Mouse (Mus musculus) megakaryocyte progenitor cell, adult 5-6 weeks (primary cell): ENCODE data around the gene Sec1. TPM values are rescaled to one million over a fixed set of nuclear protein-coding genes. Genes with fewer than 3 reads are reported as not detected.

Experiments used
- ATAC-seq: replicated peaks from 2 replicates; pipeline ENCODE4 v1.8.0; 2016; ENCODE audit warnings: mild to moderate bottlenecking, moderate TSS enrichment, inconsistent platforms; ENCODE audit not compliant: poor library complexity
- total RNA-seq, 2 experiments: library from RNA; stranded (forward) in 1 of 2; stranded (reverse) in 1 of 2; fragments of 157-497, 149-512 nt in 1 of 2; fragments of 200-1000 nt in 1 of 2; gene quantifications; 2 replicates each; pipeline versions ENCODE4 v1.2.3 to v1.2.4; 2015 to 2017

Gene Sec1
- total RNA-seq, 2 experiments from 2014 or later = not detected

GRCm38 (mm10) chr7:45705873-45706281 lies 11.7 kb upstream of the Sec1 start:
- ATAC-seq = no peak

- no peak for ATAC-seq
These were observed 11.3 kb upstream of the Sec1 start for GRCm38 (mm10) chr7:45705443-45705864.

- peak; percentile 64 for ATAC-seq
These were observed 10.7 kb upstream of the Sec1 start, which contains the start of gene Dbp for GRCm38 (mm10) chr7:45704730-45705442. Gene Dbp, plus strand, starts transcription at chr7:45705088.

GRCm38 (mm10) chr7:45704046-45704559 lies 9.9 kb upstream of the Sec1 start:
- ATAC-seq = peak; percentile 28

GRCm38 (mm10) chr7:45703521-45704033 lies 9.4 kb upstream of the Sec1 start:
- ATAC-seq = no peak

GRCm38 (mm10) chr7:45702809-45703520 lies 8.8 kb upstream of the Sec1 start:
- ATAC-seq = no peak

GRCm38 (mm10) chr7:45702316-45702715 lies 8.1 kb upstream of the Sec1 start:
- ATAC-seq = no peak

GRCm38 (mm10) chr7:45701607-45702006 lies 7.4 kb upstream of the Sec1 start:
- ATAC-seq = no peak

GRCm38 (mm10) chr7:45701072-45701471 lies 6.9 kb upstream of the Sec1 start:
- ATAC-seq = no peak

- peak; percentile 30; the same call in 1 of the 2 replicates for ATAC-seq
These were observed 6.3 kb upstream of the Sec1 start for GRCm38 (mm10) chr7:45700301-45701015.

- no peak for ATAC-seq
These were observed 5.4 kb upstream of the Sec1 start, which contains the start of gene Car11 for GRCm38 (mm10) chr7:45699523-45700141. Gene Car11, plus strand, starts transcription at chr7:45699843.

GRCm38 (mm10) chr7:45697894-45698293 lies 3.7 kb upstream of the Sec1 start:
- ATAC-seq = no peak

GRCm38 (mm10) chr7:45695098-45695497 lies 896 bp upstream of the Sec1 start:
- ATAC-seq = no peak

- ATAC-seq = no peak
These were observed 1.8 kb downstream of the Sec1 start for GRCm38 (mm10) chr7:45692364-45692763.

GRCm38 (mm10) chr7:45689800-45690199 lies 4.4 kb downstream of the Sec1 start:
- no peak for ATAC-seq

GRCm38 (mm10) chr7:45689099-45689498 lies 5.1 kb downstream of the Sec1 start:
- ATAC-seq = peak; percentile 48

GRCm38 (mm10) chr7:45686841-45687240 lies 7.4 kb downstream of the Sec1 start:
- no peak for ATAC-seq

GRCm38 (mm10) chr7:45685811-45686210 lies 8.4 kb downstream of the Sec1 start:
- no peak for ATAC-seq

- ATAC-seq = no peak
These were observed 10.7 kb downstream of the Sec1 start, which contains the start of gene Ntn5 for GRCm38 (mm10) chr7:45683396-45684050. Gene Ntn5, plus strand, starts transcription at chr7:45684022.
